Mouse (Mus musculus) hindbrain, embryonic 11.5 days (tissue): ENCODE data around the gene Kank1. TPM values are rescaled to one million over a fixed set of nuclear protein-coding genes. Genes with fewer than 3 reads are reported as not detected.
A peak's percentile ranks its signal among the peaks of the same experiment; 100 is the strongest.

ENCODE experiments used
- ATAC-seq: fragments of 200-750 bp; cut with Nextera tagmentation; 2 replicates; pipeline ENCODE4 v1.8.0; 2017; ENCODE audit warnings: mild to moderate bottlenecking, moderate TSS enrichment, moderate library complexity; ENCODE audit not compliant: low FRiP score
- DNase-seq: peaks from one replicate; pipeline ENCODE4 v3.0.0-alpha.2; 2015; ENCODE audit warnings: low spot score
- H3K27ac ChIP-seq: fragments of 300-500 bp; sonication (generic); 2 replicates; pipeline ENCODE4 v1.5.1; 2014; ENCODE audit warnings: mild to moderate bottlenecking, low read depth, low read length
- H3K27me3 ChIP-seq: fragments of 300-500 bp; sonication (generic); 2 replicates; pipeline ENCODE4 v1.6.1; 2014; ENCODE audit warnings: mild to moderate bottlenecking, low read length, moderate library complexity, mixed read lengths; ENCODE audit not compliant: control insufficient read depth, insufficient read depth
- H3K36me3 ChIP-seq: fragments of 300-500 bp; sonication (generic); 2 replicates; pipeline ENCODE4 v1.6.1; 2014; ENCODE audit warnings: mild to moderate bottlenecking, low read length, moderate library complexity, mixed read lengths; ENCODE audit not compliant: control insufficient read depth, insufficient read depth
- H3K4me1 ChIP-seq: fragments of 300-500 bp; sonication (generic); replicated peaks from 2 replicates; pipeline ENCODE4 v1.6.1; 2014; ENCODE audit warnings: low read length, mixed read lengths; ENCODE audit not compliant: control insufficient read depth, insufficient read depth
- H3K4me2 ChIP-seq: fragments of 300-500 bp; sonication (generic); replicated peaks from 2 replicates; pipeline ENCODE4 v1.6.1; 2014; ENCODE audit warnings: mild to moderate bottlenecking, low read depth, low read length
- H3K4me3 ChIP-seq: fragments of 300-500 bp; sonication (generic); 2 replicates; pipeline ENCODE4 v1.5.1; 2014; ENCODE audit warnings: low read depth, low read length
- H3K9ac ChIP-seq: fragments of 300-500 bp; sonication (generic); 2 replicates; pipeline ENCODE4 v1.6.1; 2014; ENCODE audit warnings: low read depth, low read length
- H3K9me3 ChIP-seq: fragments of 300-500 bp; sonication (generic); 2 replicates; pipeline ENCODE4 v1.6.1; 2016; ENCODE audit warnings: low read length; ENCODE audit not compliant: control insufficient read depth
- WGBS: fragments of 180-500 bp; shearing (Covaris S2); extraction: QIAGEN DNeasy Blood & Tissue Kit; methylation state at CpG from one replicate; pipeline ENCODE4 v1.1.7; 2014; 5-methylcytosine and 5-hydroxymethylcytosine counted together
- polyA plus RNA-seq: library from polyadenylated mRNA; unstranded; fragments of >200 nt; fragmentation: Nextera tagmentation; extraction: Ambion mirVana; gene quantifications from 2 replicates; pipeline ENCODE4 v1.2.1, GENCODE M21; 2014

Kank1 gene
- 11.5 and 12.0 TPM in 2 replicates for polyA plus RNA-seq

GRCm38 (mm10) chr19:25236596-25237491 is at the start of gene Kank1:
Kank1 (plus strand) TSS chr19:25236975.
- H3K4me1 ChIP-seq: no peaks in the 10 kb centered on the region
- peaks cover 7% of the 10 kb centered on the region; the same call in 1 of the 2 replicates for H3K27me3 ChIP-seq
- no peaks in the 10 kb centered on the region for H3K9me3 ChIP-seq
- peak; percentile 89 for ATAC-seq
- H3K4me2 ChIP-seq: peak within 1 kb of the TSS; percentile 99
- H3K9ac ChIP-seq: peak within 1 kb of the TSS; percentile 67
- WGBS: under 1% methylated on average over 74 of the region's 76 CpGs
- H3K4me3 ChIP-seq: peak within 1 kb of the TSS; percentile 72
- H3K27ac ChIP-seq: peak within 1 kb of the TSS; percentile 31; the same call in 1 of the 2 replicates
- no peaks in the 10 kb centered on the region for H3K36me3 ChIP-seq
- DNase-seq: peak; percentile 85

- Histone ChIP-seq H3K36me3 (no peaks in the 10 kb centered on the region), H3K4me2 (no peak overlapping the region), H3K27me3 (no peaks in the 10 kb centered on the region), H3K9me3 (no peaks in the 10 kb centered on the region), H3K4me1 (no peaks in the 10 kb centered on the region), H3K4me3 (no peak overlapping the region), H3K27ac (no peak overlapping the region), H3K9ac (no peak overlapping the region)
- DNase-seq (no peak), ATAC-seq (no peak)
- WGBS: 78% methylated on average over 18 of the region's 18 CpGs
Observed at GRCm38 (mm10) chr19:25187681-25188080, 49.1 kb upstream of the Kank1 start.

GRCm38 (mm10) chr19:25193751-25194150 is 43.0 kb upstream of the Kank1 start:
- DNase-seq (no peak), ATAC-seq (no peak)
- H3K9ac ChIP-seq: no peak overlapping the region
- WGBS: 96% methylated on average over 9 of the region's 9 CpGs
- no peak overlapping the region for H3K4me2 ChIP-seq
- H3K27me3 ChIP-seq: no peaks in the 10 kb centered on the region
- H3K36me3 ChIP-seq: no peaks in the 10 kb centered on the region
- no peaks in the 10 kb centered on the region for H3K4me1 ChIP-seq
- H3K27ac ChIP-seq: no peak overlapping the region
- no peak overlapping the region for H3K4me3 ChIP-seq
- no peaks in the 10 kb centered on the region for H3K9me3 ChIP-seq

DNA sequence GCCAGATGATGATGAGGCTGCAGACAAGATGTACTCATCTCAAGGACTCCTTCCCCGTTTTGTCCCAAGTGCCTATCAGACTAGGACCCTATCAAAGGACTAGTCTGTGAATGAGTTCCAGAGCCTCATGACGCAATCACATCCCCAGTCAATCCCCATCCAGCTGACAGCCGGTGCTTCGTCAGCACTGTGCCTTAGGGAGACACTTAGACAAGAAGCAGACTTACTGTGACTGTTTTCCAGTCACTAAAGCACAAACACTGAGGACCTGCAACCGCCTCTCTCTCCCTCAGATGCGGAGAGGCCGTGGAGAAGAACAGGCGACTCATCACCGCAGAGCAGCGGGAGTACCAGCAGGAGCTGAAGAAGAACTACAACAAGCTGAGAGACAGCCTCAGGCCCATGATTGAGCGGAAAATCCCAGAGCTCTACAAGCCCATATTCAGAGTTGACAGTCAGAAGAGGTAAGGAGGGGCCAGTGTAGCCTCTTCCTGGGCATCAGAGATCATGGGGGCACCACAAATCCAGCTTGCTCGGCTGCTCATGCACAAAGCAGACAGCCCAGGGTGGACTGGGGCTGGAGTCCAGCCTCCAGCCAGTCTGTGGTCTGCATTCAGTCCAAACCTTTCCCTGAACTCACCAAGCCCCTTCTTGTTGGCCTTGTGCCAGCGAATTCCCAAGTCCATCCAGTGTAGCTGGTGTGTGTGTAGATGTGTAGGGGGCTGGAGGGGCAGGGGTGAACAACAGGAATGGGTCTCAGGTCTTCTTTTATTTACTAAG is 36.5 kb upstream of the Kank1 start:
- ATAC-seq: no peak
- DNase-seq: no peak

GRCm38 (mm10) chr19:25203077-25203476 is 33.7 kb upstream of the Kank1 start:
- Histone ChIP-seq H3K4me1 (no peaks in the 10 kb centered on the region), H3K9me3 (no peaks in the 10 kb centered on the region), H3K27me3 (no peaks in the 10 kb centered on the region), H3K4me3 (no peak overlapping the region), H3K36me3 (no peaks in the 10 kb centered on the region), H3K9ac (no peak overlapping the region), H3K27ac (no peak overlapping the region), H3K4me2 (no peak overlapping the region)
- WGBS: 83% methylated on average over 12 of the region's 12 CpGs
- DNase-seq (no peak), ATAC-seq (no peak)

More for the DNA sequence above, 36.5 kb upstream of the Kank1 start:
- no peaks in the 10 kb centered on the region for H3K36me3 ChIP-seq
- H3K4me3 ChIP-seq: no peak overlapping the region
- H3K4me1 ChIP-seq: no peaks in the 10 kb centered on the region
- no peak overlapping the region for H3K4me2 ChIP-seq
- no peaks in the 10 kb centered on the region for H3K9me3 ChIP-seq
- H3K27ac ChIP-seq: no peak overlapping the region
- 79% methylated on average over 13 of the region's 13 CpGs for WGBS
- no peak overlapping the region for H3K9ac ChIP-seq
- H3K27me3 ChIP-seq: no peaks in the 10 kb centered on the region

- H3K9me3 ChIP-seq: no peaks in the 10 kb centered on the region
- H3K27ac ChIP-seq: no peak overlapping the region
- H3K4me2 ChIP-seq: no peak overlapping the region
- no peak for ATAC-seq
- no peaks in the 10 kb centered on the region; the same call in 1 of the 2 replicates for H3K4me1 ChIP-seq
- DNase-seq: peak; percentile 15
- H3K36me3 ChIP-seq: no peaks in the 10 kb centered on the region
- H3K27me3 ChIP-seq: no peaks in the 10 kb centered on the region
- no peak overlapping the region for H3K9ac ChIP-seq
- no peak overlapping the region for H3K4me3 ChIP-seq
- WGBS: 60% methylated on average over 12 of the region's 12 CpGs
Observed at GRCm38 (mm10) chr19:25206969-25207368, 29.8 kb upstream of the Kank1 start.

DNA sequence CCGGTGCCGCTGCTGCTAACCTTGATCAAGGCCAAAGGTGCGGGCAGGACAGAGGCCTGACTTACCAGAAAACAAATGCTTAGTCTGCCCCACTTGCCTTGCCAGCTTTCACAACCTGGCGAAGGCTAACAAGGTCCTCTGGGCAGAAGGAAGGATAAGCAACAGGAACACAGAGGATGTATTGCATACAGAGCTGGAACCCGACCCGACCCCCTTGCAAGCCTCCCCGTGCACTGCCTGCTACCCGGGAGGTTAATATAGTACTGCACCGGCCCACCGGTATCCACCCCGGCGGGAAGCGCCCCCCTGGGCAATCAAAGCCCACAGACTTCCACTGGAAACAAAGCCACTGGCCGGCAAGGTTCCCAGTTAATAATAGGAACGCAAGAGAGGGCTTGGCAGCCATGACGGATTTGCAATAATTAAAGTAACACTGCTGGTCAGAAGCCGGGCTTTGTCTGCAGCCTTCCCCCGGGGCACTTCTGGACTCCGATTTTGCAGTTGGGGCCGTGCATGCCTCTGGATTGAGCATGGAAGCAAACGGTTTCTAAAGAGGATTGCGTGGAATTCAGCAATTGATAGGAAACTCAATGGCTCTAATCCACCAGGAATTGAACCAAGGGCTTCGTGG is 28.9 kb upstream of the Kank1 start:
- no peaks in the 10 kb centered on the region for H3K27me3 ChIP-seq
- H3K4me3 ChIP-seq: peak overlapping the region; percentile 18
- ATAC-seq (peak; percentile 76), DNase-seq (peak; percentile 71)
- peak overlapping the region; percentile 39 for H3K27ac ChIP-seq
- WGBS: 10% methylated on average over 23 of the region's 23 CpGs
- H3K4me2 ChIP-seq: peak overlapping the region; percentile 41
- peak overlapping the region; percentile 25; the same call in 1 of the 2 replicates for H3K9ac ChIP-seq
- H3K9me3 ChIP-seq: no peaks in the 10 kb centered on the region
- no peaks in the 10 kb centered on the region; the same call in 1 of the 2 replicates for H3K4me1 ChIP-seq
- no peaks in the 10 kb centered on the region for H3K36me3 ChIP-seq

- 65% methylated on average over 11 of the region's 11 CpGs for WGBS
- DNase-seq (peak; percentile 22), ATAC-seq (no peak)
- Histone ChIP-seq H3K9me3 (no peaks in the 10 kb centered on the region), H3K4me3 (no peak overlapping the region), H3K27me3 (no peaks in the 10 kb centered on the region), H3K27ac (no peak overlapping the region), H3K4me1 (no peaks in the 10 kb centered on the region; the same call in 1 of the 2 replicates), H3K4me2 (no peak overlapping the region), H3K9ac (no peak overlapping the region), H3K36me3 (no peaks in the 10 kb centered on the region)
Observed at GRCm38 (mm10) chr19:25208596-25209110, 28.1 kb upstream of the Kank1 start.
